Mouse (Mus musculus) bone marrow, adult 2 months (tissue): ENCODE results near the gene Ip6k3. TPM values are rescaled to one million over a fixed set of nuclear protein-coding genes. Genes with fewer than 3 reads are reported as not detected.

ENCODE experiments used
- H3K27ac ChIP-seq: fragments of 200-500 bp; 2 replicates; pipeline ENCODE4 v1.5.1; 2012; ENCODE audit warnings: low read depth, mild to moderate bottlenecking, control low read depth, inconsistent platforms, low read length; ENCODE audit not compliant: control insufficient read depth, poor library complexity, insufficient read depth
- H3K4me1 ChIP-seq: fragments of 200-500 bp; 2 replicates; pipeline ENCODE4 v1.6.1; 2011; ENCODE audit warnings: low read length; ENCODE audit not compliant: control insufficient read depth, insufficient read depth
- H3K4me3 ChIP-seq: fragments of 200-500 bp; replicated peaks from 2 replicates; pipeline ENCODE3; 2011; ENCODE audit warnings: mild to moderate bottlenecking, low read depth, low read length, control low read depth; ENCODE audit not compliant: control insufficient read depth
- CTCF ChIP-seq: fragments of 200-500 bp; IDR thresholded peaks from 2 replicates; pipeline ENCODE4 v1.5.1; 2011; ENCODE audit warnings: low read length, control low read depth; ENCODE audit not compliant: control insufficient read depth, insufficient read depth
- POLR2A ChIP-seq: fragments of 200-500 bp; IDR thresholded peaks from 2 replicates; pipeline ENCODE4 v1.6.1; 2011; ENCODE audit warnings: low read depth, mild to moderate bottlenecking, control low read depth, low read length, borderline replicate concordance; ENCODE audit not compliant: control insufficient read depth
- WGBS: fragments of 180-500 bp; shearing (Covaris S2); methylation state at CpG from one replicate; pipeline ENCODE4 v1.1.7; 2018; 5-methylcytosine and 5-hydroxymethylcytosine counted together
- polyA plus RNA-seq: library from polyadenylated mRNA; stranded (reverse); fragments of >200 nt; gene quantifications from 2 replicates; pipeline ENCODE4 v1.2.4, GENCODE M21; 2011; ENCODE audit warnings: low replicate concordance; ENCODE audit not compliant: missing spikeins, insufficient read depth, insufficient read length

Ip6k3 gene
- polyA plus RNA-seq, 1 experiment = not detected

- no peak for TF ChIP-seq POLR2A
- TF ChIP-seq CTCF = no peak
- Histone ChIP-seq H3K27ac (no peak overlapping the region), H3K4me3 (no peak overlapping the region), H3K4me1 (no peaks in the 10 kb centered on the region)
- 84% methylated on average over 9 of the region's 9 CpGs for WGBS
Measured at GRCm38 (mm10) chr17:27140262-27140661, 27.3 kb downstream of the Ip6k3 start.

GRCm38 (mm10) chr17:27139304-27139703, 28.3 kb downstream of the Ip6k3 start:
- WGBS = 79% methylated on average over 6 of the region's 7 CpGs
- no peak overlapping the region for H3K4me3 ChIP-seq
- H3K27ac ChIP-seq = no peak overlapping the region
- TF ChIP-seq CTCF = no peak
- no peak for TF ChIP-seq POLR2A
- H3K4me1 ChIP-seq = no peaks in the 10 kb centered on the region

GRCm38 (mm10) chr17:27138396-27138795, 29.2 kb downstream of the Ip6k3 start:
- Histone ChIP-seq H3K27ac (no peak overlapping the region), H3K4me1 (peaks cover 2% of the 10 kb centered on the region; the same call in 1 of the 2 replicates), H3K4me3 (no peak overlapping the region)
- WGBS = 81% methylated on average over 9 of the region's 9 CpGs
- no peak for TF ChIP-seq POLR2A

GRCm38 (mm10) chr17:27134715-27135114, 32.9 kb downstream of the Ip6k3 start:
- TF ChIP-seq CTCF = no peak
- TF ChIP-seq POLR2A = no peak
- peaks cover 5% of the 10 kb centered on the region; the same call in 1 of the 2 replicates for H3K4me1 ChIP-seq
- no peak overlapping the region for H3K27ac ChIP-seq
- H3K4me3 ChIP-seq = no peak overlapping the region
- 28% methylated on average over 3 of the region's 3 CpGs for WGBS

GRCm38 (mm10) chr17:27134187-27134586, 33.4 kb downstream of the Ip6k3 start:
- no peak for TF ChIP-seq CTCF
- no peak for TF ChIP-seq POLR2A
- 17% methylated on average over 9 of the region's 9 CpGs for WGBS
- Histone ChIP-seq H3K4me1 (peaks cover 5% of the 10 kb centered on the region; the same call in 1 of the 2 replicates), H3K27ac (peak overlapping the region; percentile 81; the same call in 1 of the 2 replicates), H3K4me3 (peak overlapping the region; percentile 80)

- WGBS = under 1% methylated on average over 46 of the region's 46 CpGs
- H3K4me1 ChIP-seq = peaks cover 5% of the 10 kb centered on the region; the same call in 1 of the 2 replicates
- peak; percentile 69 for TF ChIP-seq CTCF
- TF ChIP-seq POLR2A = peak; percentile 55; the same call in 1 of the 2 replicates
- H3K4me3 ChIP-seq = peak within 1 kb of the TSS; percentile 80
- H3K27ac ChIP-seq = peak within 1 kb of the TSS; percentile 81
Measured at GRCm38 (mm10) chr17:27133551-27134141, 33.9 kb downstream of the Ip6k3 start, which contains the start of gene Uqcc2. Uqcc2 (minus strand) TSS chr17:27133916.

GRCm38 (mm10) chr17:27132238-27132637, 35.4 kb downstream of the Ip6k3 start:
- Histone ChIP-seq H3K27ac (no peak overlapping the region), H3K4me3 (no peak overlapping the region), H3K4me1 (peaks cover 5% of the 10 kb centered on the region; the same call in 1 of the 2 replicates)
- TF ChIP-seq POLR2A (no peak), CTCF (no peak)
- 80% methylated on average over 10 of the region's 10 CpGs for WGBS

- H3K4me1 ChIP-seq = peaks cover 5% of the 10 kb centered on the region; the same call in 1 of the 2 replicates
Measured at GRCm38 (mm10) chr17:27131240-27131665, 36.3 kb downstream of the Ip6k3 start.

More at GRCm38 (mm10) chr17:27131240-27131665, 36.3 kb downstream of the Ip6k3 start:
- TF ChIP-seq POLR2A (no peak), CTCF (no peak)
- no peak overlapping the region for H3K27ac ChIP-seq
- H3K4me3 ChIP-seq = no peak overlapping the region
- 78% methylated on average over 10 of the region's 10 CpGs for WGBS
